Mouse (Mus musculus) C2C12 (cell line): ENCODE measurements around the gene Fosl2. TPM values are rescaled to one million over a fixed set of nuclear protein-coding genes. Genes with fewer than 3 reads are reported as not detected.

Experiments
- H3K27me3 ChIP-seq: one replicate; pipeline ENCODE4 v1.6.1; 2011; ENCODE audit not compliant: control insufficient read depth, insufficient read depth, insufficient read length
- H3K36me3 ChIP-seq: one replicate; pipeline ENCODE4 v1.6.1; 2011; ENCODE audit not compliant: control insufficient read depth, insufficient read depth
- H3K4me3 ChIP-seq: one replicate; pipeline ENCODE4 v1.5.1; 2011; ENCODE audit warnings: mild to moderate bottlenecking, control low read depth; ENCODE audit not compliant: poor library complexity, insufficient read depth, severe bottlenecking
- H3K79me2 ChIP-seq: one replicate; pipeline ENCODE4 v1.6.1; 2011; ENCODE audit not compliant: control insufficient read depth, insufficient read depth
- H3K79me3 ChIP-seq: one replicate; pipeline ENCODE4 v1.6.1; 2011; ENCODE audit warnings: low read depth, control low read depth
- H3ac ChIP-seq: one replicate; pipeline ENCODE3; 2011; ENCODE audit warnings: low read depth; ENCODE audit not compliant: control insufficient read depth, insufficient read length
- CEBPB ChIP-seq: IDR thresholded peaks from one replicate; pipeline ENCODE4 v1.6.1; 2011; ENCODE audit warnings: low read depth, mild to moderate bottlenecking, control low read depth, moderate library complexity
- CTCF ChIP-seq: IDR thresholded peaks from one replicate; pipeline ENCODE4 v1.5.1; 2011; ENCODE audit not compliant: control insufficient read depth, insufficient read depth, insufficient read length
- FOSL1 ChIP-seq: IDR thresholded peaks from one replicate; pipeline ENCODE4 v1.8.0; 2011; ENCODE audit warnings: mild to moderate bottlenecking, low read length; ENCODE audit not compliant: poor library complexity, insufficient read depth, severe bottlenecking
- MAX ChIP-seq: IDR thresholded peaks from one replicate; pipeline ENCODE4 v1.6.1; 2011; ENCODE audit warnings: mild to moderate bottlenecking, control low read depth
- MYOD1 ChIP-seq: IDR thresholded peaks from one replicate; pipeline ENCODE4 v1.6.1; 2011; ENCODE audit warnings: low read depth; ENCODE audit not compliant: control insufficient read depth, insufficient read length
- MYOG ChIP-seq: IDR thresholded peaks from one replicate; pipeline ENCODE4 v1.6.1; 2011; ENCODE audit not compliant: control insufficient read depth, insufficient read length; ENCODE audit errors: extremely low read depth
- USF1 ChIP-seq: IDR thresholded peaks from one replicate; pipeline ENCODE4 v1.6.1; 2011; ENCODE audit warnings: low read depth, mild to moderate bottlenecking, control low read depth, moderate library complexity
- polyA plus RNA-seq: library from polyadenylated mRNA; unstranded; fragments of >200 nt; fragmentation: generic; extraction: Trizol; gene quantifications from one replicate; pipeline ENCODE4 v1.2.1, GENCODE M21; 2012; ENCODE audit warnings: missing spikeins

The Fosl2 gene
- polyA plus RNA-seq, 1 experiment, result 15.3 TPM

GRCm38 (mm10) chr5:32153418-32153740 lies 17.8 kb downstream of the Fosl2 start:
- Histone ChIP-seq H3K79me3 (peaks cover 3% of the 10 kb centered on the region), H3K4me3 (no peak overlapping the region), H3K36me3 (peaks cover 73% of the 10 kb centered on the region), H3K27me3 (no peaks in the 10 kb centered on the region), H3K79me2 (peaks cover 26% of the 10 kb centered on the region), H3ac (no peak overlapping the region)
- TF ChIP-seq MYOD1, result no peak
- TF ChIP-seq FOSL1, result no peak

- TF ChIP-seq CTCF (no peak), USF1 (no peak), MYOG (no peak), MAX (no peak), FOSL1 (no peak), CEBPB (no peak), MYOD1 (no peak)
- Histone ChIP-seq H3ac (no peak overlapping the region), H3K4me3 (no peak overlapping the region), H3K79me2 (peaks cover 21% of the 10 kb centered on the region), H3K27me3 (no peaks in the 10 kb centered on the region), H3K79me3 (peaks cover 3% of the 10 kb centered on the region), H3K36me3 (peaks cover 67% of the 10 kb centered on the region)
Observed at GRCm38 (mm10) chr5:32153791-32154490, 18.3 kb downstream of the Fosl2 start.

- peaks cover 56% of the 10 kb centered on the region for H3K36me3 ChIP-seq
Observed at GRCm38 (mm10) chr5:32154931-32155688, 19.5 kb downstream of the Fosl2 start.

GRCm38 (mm10) chr5:32155927-32156326 lies 20.3 kb downstream of the Fosl2 start:
- H3K79me2 ChIP-seq, result peaks cover under 1% of the 10 kb centered on the region
- TF ChIP-seq USF1 (no peak), MAX (no peak)
- H3K27me3 ChIP-seq, result no peaks in the 10 kb centered on the region
- H3K36me3 ChIP-seq, result peaks cover 48% of the 10 kb centered on the region
- H3K79me3 ChIP-seq, result peaks cover 3% of the 10 kb centered on the region
- no peak overlapping the region for H3K4me3 ChIP-seq
- H3ac ChIP-seq, result no peak overlapping the region

More at GRCm38 (mm10) chr5:32154931-32155688, 19.5 kb downstream of the Fosl2 start:
- no peak overlapping the region for H3K4me3 ChIP-seq
- H3K79me2 ChIP-seq, result peaks cover 9% of the 10 kb centered on the region
- peaks cover 3% of the 10 kb centered on the region for H3K79me3 ChIP-seq
- H3K27me3 ChIP-seq, result no peaks in the 10 kb centered on the region
- no peak for TF ChIP-seq CTCF
- no peak overlapping the region for H3ac ChIP-seq

GRCm38 (mm10) chr5:32163478-32164043 lies 28.0 kb downstream of the Fosl2 start:
- Histone ChIP-seq H3K36me3 (no peaks in the 10 kb centered on the region), H3K27me3 (no peaks in the 10 kb centered on the region), H3K79me2 (no peaks in the 10 kb centered on the region), H3ac (no peak overlapping the region), H3K4me3 (no peak overlapping the region), H3K79me3 (no peaks in the 10 kb centered on the region)
- TF ChIP-seq MYOG (no peak), CEBPB (no peak), MYOD1 (no peak), CTCF (no peak), MAX (no peak), USF1 (no peak)

GRCm38 (mm10) chr5:32172188-32172587 lies 36.6 kb downstream of the Fosl2 start:
- Histone ChIP-seq H3K79me2 (no peaks in the 10 kb centered on the region), H3K36me3 (no peaks in the 10 kb centered on the region), H3K79me3 (no peaks in the 10 kb centered on the region), H3K27me3 (no peaks in the 10 kb centered on the region), H3K4me3 (no peak overlapping the region), H3ac (no peak overlapping the region)
- TF ChIP-seq MYOD1 (peak; percentile 18), USF1 (no peak)
